Mouse (Mus musculus): ENCODE measurements around the gene C330007P06Rik. TPM values are rescaled to one million over a fixed set of nuclear protein-coding genes. Genes with fewer than 3 reads are reported as not detected.

C330007P06Rik gene
- total and polyA plus RNA-seq, 3 experiments = 18.6 to 61.2 (median 53.0) TPM

DNA sequence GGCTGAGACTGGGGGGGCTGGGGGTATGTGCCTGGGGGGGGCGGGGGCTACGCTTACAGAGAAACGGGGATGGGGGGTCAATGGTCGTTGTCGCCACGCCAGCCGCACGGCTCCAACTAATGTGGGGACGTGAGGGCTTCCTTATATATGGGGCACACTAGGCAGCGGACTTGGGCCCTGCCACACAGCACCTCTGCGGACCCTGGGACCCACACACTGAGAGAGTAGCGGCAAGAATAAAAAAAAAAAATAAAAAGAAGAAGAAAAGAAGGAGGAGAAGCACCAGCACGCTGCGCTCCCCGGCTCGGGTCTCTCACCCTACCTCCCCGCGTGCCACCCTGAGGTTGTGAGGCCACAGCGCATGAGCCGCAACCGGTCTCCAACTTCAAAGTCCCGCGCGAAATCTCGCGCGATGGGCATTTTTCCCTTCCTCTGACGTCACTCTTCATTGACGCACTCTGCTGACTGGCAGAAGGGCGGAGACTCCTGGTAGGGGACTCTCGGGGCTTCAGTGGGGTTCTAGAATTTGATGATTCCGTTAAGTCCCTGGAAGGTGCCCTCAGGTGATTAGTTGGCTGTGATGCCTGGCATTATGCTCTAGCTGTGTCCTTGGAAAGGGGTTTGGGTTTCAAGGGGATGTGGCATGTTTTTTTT is 29.3 kb upstream of the C330007P06Rik start:
- H3K9me3 ChIP-seq (replicated peaks; ENCODE audit: low read length) = no peaks in the 10 kb centered on the region
- DNase-seq (ENCODE audit: extremely low read depth) = peak; percentile 87
- in situ Hi-C loops (cut with MboI; ENCODE audit: low pct_ligation_motif_present, low pct_unique_long_range_greater_than_20kb, low sequenced_read_pairs) (loop anchor here (10.0 to 25.0 kb wide), 2 partner anchors 78 to 141 kb away; no protein-coding TSS in a partner anchor), dilution Hi-C loops (cut with MboI; ENCODE audit: extremely low pct_ligation_motif_present, extremely low pct_unique_long_range_greater_than_20kb, low sequenced_read_pairs) (no loop called here)
- peaks cover 27% of the 10 kb centered on the region for H3K79me2 ChIP-seq (replicated peaks; ENCODE audit: control insufficient read depth, extremely low read depth, insufficient read depth, poor library complexity, severe bottlenecking)
- TF ChIP-seq IRF4 (IDR thresholded peaks at IDR 0.05; ENCODE audit: low read depth, low read length) = no peak
- no peak for TF ChIP-seq USF2 (conservative IDR thresholded peaks at IDR 0.05; ENCODE audit: low read depth, low read length)
- no peak for TF ChIP-seq RAD21 (IDR thresholded peaks at IDR 0.05; ENCODE audit: low read depth, low read length)
- no peak for TF ChIP-seq ZC3H11A (IDR thresholded peaks at IDR 0.05; ENCODE audit: low read depth, low read length)
- TF ChIP-seq BHLHE40 (IDR thresholded peaks at IDR 0.05; ENCODE audit: low read depth, low read length) = peak; percentile 66
- peak; percentile 90 for TF ChIP-seq POLR2AphosphoS2 (IDR thresholded peaks at IDR 0.05; ENCODE audit: low read depth, low read length)
- no peak for TF ChIP-seq ETS1 (conservative IDR thresholded peaks at IDR 0.05; ENCODE audit: low read depth, low read length)
- TF ChIP-seq ZKSCAN1 (IDR thresholded peaks at IDR 0.05; ENCODE audit: borderline replicate concordance, low read depth, low read length) = no peak
- TF ChIP-seq NELFE (IDR thresholded peaks at IDR 0.05; ENCODE audit: low read depth, low read length) = peak; percentile 93
- TF ChIP-seq ZNF384 (IDR thresholded peaks at IDR 0.05; ENCODE audit: low read depth, low read length) = no peak
- TF ChIP-seq MAFK (IDR thresholded peaks at IDR 0.05; ENCODE audit: insufficient replicate concordance, low read length) = no peak
- TF ChIP-seq SMC3 (IDR thresholded peaks at IDR 0.05; ENCODE audit: low read depth, low read length) = no peak
- no peak for TF ChIP-seq EP300 (IDR thresholded peaks at IDR 0.05; ENCODE audit: low read length)
- TF ChIP-seq CHD1 (IDR thresholded peaks at IDR 0.05; ENCODE audit: low read depth, low read length) = no peak
- peak; percentile 67 for TF ChIP-seq MAX (IDR thresholded peaks at IDR 0.05; ENCODE audit: low read length)
- no peak for TF ChIP-seq MEF2A (IDR thresholded peaks at IDR 0.05; ENCODE audit: borderline replicate concordance, low read depth, low read length)
- peak; percentile 90 for TF ChIP-seq TBP (conservative IDR thresholded peaks at IDR 0.05; ENCODE audit: low read depth, low read length)
- TF ChIP-seq JUN (IDR thresholded peaks at IDR 0.05; ENCODE audit: insufficient read depth, low read depth, low read length) = peak; percentile 33; the same call in 1 of the 2 replicates
- peak; percentile 80; the same call in 1 of the 2 replicates for TF ChIP-seq MYC (IDR thresholded peaks at IDR 0.05; ENCODE audit: low read depth, low read length)
- TF ChIP-seq MXI1 (IDR thresholded peaks at IDR 0.05; ENCODE audit: low read depth, low read length) = peak; percentile 68
- peak; percentile 73; the same call in 1 of the 2 replicates for TF ChIP-seq SIN3A (IDR thresholded peaks at IDR 0.05; ENCODE audit: low read length)
- peak; percentile 97 for TF ChIP-seq POLR2A (IDR thresholded peaks at IDR 0.05; ENCODE audit: low read depth, low read length)
- TF ChIP-seq GABPA (IDR thresholded peaks at IDR 0.05; ENCODE audit: insufficient replicate concordance, low read depth, low read length) = no peak
- TF ChIP-seq UBTF (IDR thresholded peaks at IDR 0.05; ENCODE audit: low read depth, low read length) = no peak
- TF ChIP-seq TCF12 (IDR thresholded peaks at IDR 0.05; ENCODE audit: low read depth, low read length) = peak; percentile 92
- no peak for TF ChIP-seq ELF1 (IDR thresholded peaks at IDR 0.05; ENCODE audit: low read depth, low read length)
- TF ChIP-seq E2F4 (IDR thresholded peaks at IDR 0.05; ENCODE audit: insufficient replicate concordance, low read depth, low read length) = no peak
- peak; percentile 83 for TF ChIP-seq NRF1 (IDR thresholded peaks at IDR 0.05; ENCODE audit: low read depth, low read length)
- TF ChIP-seq PAX5 (IDR thresholded peaks at IDR 0.05; ENCODE audit: low read length) = no peak
- peak; percentile 99 for TF ChIP-seq CHD2 (IDR thresholded peaks at IDR 0.05; ENCODE audit: low read length)
- no peak for TF ChIP-seq USF1 (IDR thresholded peaks at IDR 0.05; ENCODE audit: low read depth, low read length)
- peak; percentile 84 for TF ChIP-seq ZMIZ1 (IDR thresholded peaks at IDR 0.05; ENCODE audit: low read depth, low read length)
- peak; percentile 73 for TF ChIP-seq HCFC1 (IDR thresholded peaks at IDR 0.05; ENCODE audit: low read depth, low read length)
- TF ChIP-seq CTCF (conservative IDR thresholded peaks at IDR 0.05 in 1 of 2, IDR thresholded peaks at IDR 0.05 in 1 of 2; ENCODE audit: low read depth in 2 of 2, low read length in 2 of 2) = no peak
- TF ChIP-seq KAT2A (IDR thresholded peaks at IDR 0.05; ENCODE audit: insufficient replicate concordance, low read length) = no peak
- 0 out of 2 replicates have a peak, but pooled peaks have one; percentile 22 for TF ChIP-seq JUND (conservative IDR thresholded peaks at IDR 0.05; ENCODE audit: low read depth, low read length)
- no peak for TF ChIP-seq RCOR1 (conservative IDR thresholded peaks at IDR 0.05; ENCODE audit: low read depth, low read length)
- TF ChIP-seq MAZ (IDR thresholded peaks at IDR 0.05; ENCODE audit: low read depth, low read length) = no peak
- H3K9ac ChIP-seq (ENCODE audit: insufficient read depth, low read depth) = peak overlapping the region; percentile 88
- H3K4me1 ChIP-seq (ENCODE audit: control insufficient read depth in 1 of 2, insufficient read depth in 2 of 2) = no peaks in the 10 kb centered on the region
- peak overlapping the region; percentile 55; the same call in 1 of the 2 replicates for H3K27ac ChIP-seq (ENCODE audit: insufficient read depth, low read depth)
- H3K4me2 ChIP-seq (ENCODE audit: insufficient read depth, low read depth, poor library complexity, severe bottlenecking) = peak overlapping the region; percentile 78; the same call in 1 of the 2 replicates
- no peaks in the 10 kb centered on the region for H3K36me3 ChIP-seq (replicated peaks in 1 of 2; ENCODE audit: control insufficient read depth in 1 of 2, insufficient read depth in 1 of 2, low read length in 1 of 2)
- no peaks in the 10 kb centered on the region for H3K27me3 ChIP-seq (replicated peaks)
- H3K4me3 ChIP-seq (replicated peaks in 1 of 3; ENCODE audit: low read depth in 2 of 3, low read length in 2 of 3, poor library complexity in 1 of 3) = peak overlapping the region; percentile 64 to 98 (median 68)

Data from CH12.LX (cell line).